Mouse (Mus musculus) adrenal gland, postnatal 36 days (tissue): ENCODE results near the gene Cenpv. TPM values are rescaled to one million over a fixed set of nuclear protein-coding genes. Genes with fewer than 3 reads are reported as not detected.
A peak's percentile ranks its signal among the peaks of the same experiment; 100 is the strongest.
"Not testable (repeated sequence)": the region's sequence is repeated elsewhere in the genome, so short reads cannot be mapped to it uniquely, and the experiment has no call there.

Experiments
- DNase-seq, 2 experiments: peaks; one replicate each; pipeline ENCODE4 v3.0.0; 2021; ENCODE audit warnings: mixed read lengths in 1 of 2
- total RNA-seq, 2 experiments: library from RNA; stranded (reverse); gene quantifications; 2 replicates each; pipeline ENCODE4 v1.2.3; 2021

Gene Cenpv
- total RNA-seq, 2 experiments from 2014 or later = 30.2 to 37.2 TPM

GRCm38 (mm10) chr11:62508816-62509215 lies 30.2 kb downstream of the Cenpv start:
- not testable (repeated sequence) for DNase-seq

GRCm38 (mm10) chr11:62508365-62508764 lies 30.7 kb downstream of the Cenpv start:
- DNase-seq = not testable (repeated sequence)

- DNase-seq = no peak
These were observed 31.4 kb downstream of the Cenpv start for GRCm38 (mm10) chr11:62507683-62508082.

GRCm38 (mm10) chr11:62500529-62500928 lies 38.5 kb downstream of the Cenpv start:
- DNase-seq = no peak

GRCm38 (mm10) chr11:62498802-62499201 lies 40.3 kb downstream of the Cenpv start:
- DNase-seq = no peak

- DNase-seq = no peak
These were observed 41.9 kb downstream of the Cenpv start for GRCm38 (mm10) chr11:62497181-62497580.

- DNase-seq = peak; percentile 16 to 68
These were observed 42.8 kb downstream of the Cenpv start for GRCm38 (mm10) chr11:62496151-62496715.

- DNase-seq = peak; percentile 59 to 68
These were observed 43.7 kb downstream of the Cenpv start for GRCm38 (mm10) chr11:62495276-62495801.

GRCm38 (mm10) chr11:62494754-62495275 lies 44.2 kb downstream of the Cenpv start:
- peak; percentile 46 to 74 for DNase-seq

- DNase-seq = no peak
These were observed 45.4 kb downstream of the Cenpv start for GRCm38 (mm10) chr11:62493701-62494100.

- DNase-seq = no peak
These were observed 51.3 kb downstream of the Cenpv start for GRCm38 (mm10) chr11:62487540-62488350.

- DNase-seq = no peak
These were observed 52.1 kb downstream of the Cenpv start for GRCm38 (mm10) chr11:62486949-62487348.

GRCm38 (mm10) chr11:62479581-62479980 lies 59.5 kb downstream of the Cenpv start:
- DNase-seq = no peak

- DNase-seq = peak in 1 of 2 experiments; percentile 53
These were observed 60.1 kb downstream of the Cenpv start for GRCm38 (mm10) chr11:62478931-62479330.

- peak; percentile 74 to 75 for DNase-seq
These were observed 62.9 kb downstream of the Cenpv start for GRCm38 (mm10) chr11:62476156-62476555.

Other genes starting within 250 kb of the Cenpv start
- 10 to 100 TPM in 1 of 2 experiments, 1 to 10 TPM in 1; 7.2 to 10.0 TPM for gene Pigl, start 80.8 kb downstream of the Cenpv start, total RNA-seq
- gene Ncor1, start 80.7 kb downstream of the Cenpv start, total RNA-seq = 100 to 1,000 TPM; 180 to 205 TPM
- gene Ubb, start 11.9 kb upstream of the Cenpv start, total RNA-seq = 1,000 to 10,000 TPM; 1,237 to 1,515 TPM
- gene Trpv2, start 35.2 kb upstream of the Cenpv start, total RNA-seq = 1 to 10 TPM; 2.0 to 3.7 TPM
- 10 to 100 TPM; 28.0 to 31.8 TPM for gene Lrrc75a, start 109.3 kb upstream of the Cenpv start, total RNA-seq
- 10 to 100 TPM; 38.0 to 42.6 TPM for gene Mmgt2, start 109.4 kb upstream of the Cenpv start, total RNA-seq
- 1 to 10 TPM; 3.2 to 3.8 TPM for gene Zfp287, start 192.6 kb upstream of the Cenpv start, total RNA-seq
- gene Gm10428, start 213.8 kb upstream of the Cenpv start, total RNA-seq = not detected